Mouse (Mus musculus) embryonic facial prominence, embryonic 15.5 days (tissue): Measurements from ENCODE around the gene Slc30a5. TPM values are rescaled to one million over a fixed set of nuclear protein-coding genes. Genes with fewer than 3 reads are reported as not detected.

Source experiments
- ATAC-seq: fragments of 200-750 bp; cut with Nextera tagmentation; 2 replicates; pipeline ENCODE4 v1.8.0; 2017; ENCODE audit warnings: low read depth, moderate TSS enrichment; ENCODE audit not compliant: insufficient number of reproducible peaks, low FRiP score, low TSS enrichment
- H3K27ac ChIP-seq: fragments of 300-500 bp; sonication (generic); replicated peaks from 2 replicates; pipeline ENCODE4 v1.5.1; 2015; ENCODE audit warnings: mild to moderate bottlenecking, inconsistent platforms
- H3K27me3 ChIP-seq: fragments of 300-500 bp; sonication (generic); 2 replicates; pipeline ENCODE4 v1.6.1; 2015; ENCODE audit warnings: inconsistent platforms
- H3K36me3 ChIP-seq: fragments of 300-500 bp; sonication (generic); 2 replicates; pipeline ENCODE4 v1.6.1; 2015; ENCODE audit warnings: mild to moderate bottlenecking, inconsistent platforms
- H3K4me1 ChIP-seq: fragments of 300-500 bp; sonication (generic); 2 replicates; pipeline ENCODE4 v1.6.1; 2015; ENCODE audit warnings: inconsistent platforms
- H3K4me2 ChIP-seq: fragments of 300-500 bp; sonication (generic); replicated peaks from 2 replicates; pipeline ENCODE4 v1.6.1; 2015; ENCODE audit warnings: mild to moderate bottlenecking, inconsistent platforms
- H3K4me3 ChIP-seq: fragments of 300-500 bp; sonication (generic); replicated peaks from 2 replicates; pipeline ENCODE4 v1.5.1; 2015; ENCODE audit warnings: mild to moderate bottlenecking, inconsistent platforms
- H3K9ac ChIP-seq: fragments of 300-500 bp; sonication (generic); 2 replicates; pipeline ENCODE4 v1.6.1; 2015; ENCODE audit warnings: inconsistent platforms
- H3K9me3 ChIP-seq: fragments of 300-500 bp; sonication (generic); replicated peaks from 2 replicates; pipeline ENCODE4 v1.6.1; 2016; ENCODE audit warnings: inconsistent platforms
- WGBS: fragments of 180-500 bp; shearing (Covaris S2); methylation state at CpG from one replicate; pipeline ENCODE4 v1.1.7; 2015; 5-methylcytosine and 5-hydroxymethylcytosine counted together
- polyA plus RNA-seq: library from polyadenylated mRNA; unstranded; fragments of >200 nt; fragmentation: Nextera tagmentation; extraction: Ambion mirVana; gene quantifications from 2 replicates; pipeline ENCODE4 v1.2.1, GENCODE M21; 2015

Gene Slc30a5
- 57.2 and 60.0 TPM in 2 replicates for polyA plus RNA-seq

GRCm38 (mm10) chr13:100832741-100833639, at the start of gene Slc30a5:
Gene Slc30a5 (minus strand): TSS chr13:100833427.
- Histone ChIP-seq H3K36me3 (0 out of 2 replicates have a peak, but pooled peaks cover 4% of the 10 kb centered on the region), H3K9ac (peak within 1 kb of the TSS; percentile 95), H3K27me3 (no peaks in the 10 kb centered on the region), H3K9me3 (no peaks in the 10 kb centered on the region), H3K4me2 (peak within 1 kb of the TSS; percentile 66), H3K4me3 (peak within 1 kb of the TSS; percentile 100), H3K27ac (peak within 1 kb of the TSS; percentile 92), H3K4me1 (peaks cover 17% of the 10 kb centered on the region)
- WGBS, result under 1% methylated on average over 88 of the region's 94 CpGs
- ATAC-seq, result peak; percentile 97

GRCm38 (mm10) chr13:100881944-100882343, 48.7 kb upstream of the Slc30a5 start:
- Histone ChIP-seq H3K36me3 (no peaks in the 10 kb centered on the region), H3K9me3 (no peaks in the 10 kb centered on the region), H3K27ac (no peak overlapping the region), H3K9ac (no peak overlapping the region), H3K27me3 (no peaks in the 10 kb centered on the region), H3K4me1 (no peaks in the 10 kb centered on the region), H3K4me3 (no peak overlapping the region), H3K4me2 (no peak overlapping the region)
- no peak for ATAC-seq
- 82% methylated on average over 2 of the region's 2 CpGs for WGBS

- Histone ChIP-seq H3K4me2 (no peak overlapping the region), H3K27me3 (no peaks in the 10 kb centered on the region), H3K36me3 (no peaks in the 10 kb centered on the region), H3K4me1 (no peaks in the 10 kb centered on the region), H3K27ac (no peak overlapping the region), H3K9me3 (no peaks in the 10 kb centered on the region), H3K9ac (no peak overlapping the region), H3K4me3 (no peak overlapping the region)
- no peak for ATAC-seq
- WGBS, result 78% methylated on average over 3 of the region's 3 CpGs
Measured at GRCm38 (mm10) chr13:100879806-100880205, 46.6 kb upstream of the Slc30a5 start.

- no peaks in the 10 kb centered on the region for H3K27me3 ChIP-seq
- WGBS, result 59% methylated on average over 3 of the region's 3 CpGs
Measured at GRCm38 (mm10) chr13:100879326-100879725, 46.1 kb upstream of the Slc30a5 start.

GRCm38 (mm10) chr13:100878264-100878663, 45.0 kb upstream of the Slc30a5 start:
- Histone ChIP-seq H3K27ac (no peak overlapping the region), H3K9ac (no peak overlapping the region), H3K36me3 (no peaks in the 10 kb centered on the region), H3K4me3 (no peak overlapping the region), H3K9me3 (no peaks in the 10 kb centered on the region), H3K27me3 (no peaks in the 10 kb centered on the region), H3K4me2 (no peak overlapping the region), H3K4me1 (no peaks in the 10 kb centered on the region)
- ATAC-seq, result no peak
- WGBS, result 83% methylated on average over 3 of the region's 3 CpGs

More at GRCm38 (mm10) chr13:100879326-100879725, 46.1 kb upstream of the Slc30a5 start:
- Histone ChIP-seq H3K9ac (no peak overlapping the region), H3K4me3 (no peak overlapping the region), H3K4me2 (no peak overlapping the region), H3K27ac (no peak overlapping the region), H3K9me3 (no peaks in the 10 kb centered on the region), H3K36me3 (no peaks in the 10 kb centered on the region), H3K4me1 (no peaks in the 10 kb centered on the region)
- no peak for ATAC-seq

- ATAC-seq, result no peak
- Histone ChIP-seq H3K9ac (no peak overlapping the region), H3K4me2 (no peak overlapping the region), H3K27ac (no peak overlapping the region), H3K36me3 (no peaks in the 10 kb centered on the region), H3K9me3 (no peaks in the 10 kb centered on the region), H3K27me3 (no peaks in the 10 kb centered on the region), H3K4me1 (no peaks in the 10 kb centered on the region), H3K4me3 (no peak overlapping the region)
- WGBS, result 91% methylated on average over 3 of the region's 3 CpGs
Measured at GRCm38 (mm10) chr13:100877703-100878102, 44.5 kb upstream of the Slc30a5 start.

GRCm38 (mm10) chr13:100875103-100875502, 41.9 kb upstream of the Slc30a5 start:
- Histone ChIP-seq H3K27me3 (no peaks in the 10 kb centered on the region), H3K4me1 (no peaks in the 10 kb centered on the region), H3K27ac (no peak overlapping the region), H3K9me3 (no peaks in the 10 kb centered on the region), H3K4me2 (no peak overlapping the region), H3K9ac (no peak overlapping the region), H3K36me3 (no peaks in the 10 kb centered on the region), H3K4me3 (no peak overlapping the region)
- ATAC-seq, result no peak
- 71% methylated on average over 4 of the region's 4 CpGs for WGBS

- Histone ChIP-seq H3K4me3 (no peak overlapping the region), H3K9ac (no peak overlapping the region), H3K9me3 (no peaks in the 10 kb centered on the region), H3K27me3 (no peaks in the 10 kb centered on the region), H3K36me3 (no peaks in the 10 kb centered on the region), H3K4me1 (no peaks in the 10 kb centered on the region), H3K27ac (no peak overlapping the region), H3K4me2 (no peak overlapping the region)
- WGBS, result 74% methylated on average over 3 of the region's 3 CpGs
- ATAC-seq, result no peak
Measured at GRCm38 (mm10) chr13:100874588-100874987, 41.4 kb upstream of the Slc30a5 start.

GRCm38 (mm10) chr13:100873530-100873929, 40.3 kb upstream of the Slc30a5 start:
- H3K4me1 ChIP-seq, result no peaks in the 10 kb centered on the region
- H3K36me3 ChIP-seq, result no peaks in the 10 kb centered on the region
- WGBS, result 80% methylated on average over 8 of the region's 8 CpGs
- H3K27me3 ChIP-seq, result no peaks in the 10 kb centered on the region
- no peak overlapping the region for H3K27ac ChIP-seq
- no peak overlapping the region for H3K4me3 ChIP-seq
- H3K9me3 ChIP-seq, result no peaks in the 10 kb centered on the region
- no peak for ATAC-seq
- H3K4me2 ChIP-seq, result no peak overlapping the region
- no peak overlapping the region for H3K9ac ChIP-seq

GRCm38 (mm10) chr13:100871445-100872171, 38.4 kb upstream of the Slc30a5 start:
- H3K4me2 ChIP-seq, result no peak overlapping the region
- WGBS, result 43% methylated on average over 11 of the region's 11 CpGs
- H3K9ac ChIP-seq, result no peak overlapping the region
- H3K36me3 ChIP-seq, result no peaks in the 10 kb centered on the region
- no peaks in the 10 kb centered on the region for H3K4me1 ChIP-seq
- no peaks in the 10 kb centered on the region for H3K9me3 ChIP-seq
- H3K27me3 ChIP-seq, result no peaks in the 10 kb centered on the region
- ATAC-seq, result no peak
- no peak overlapping the region for H3K27ac ChIP-seq
- H3K4me3 ChIP-seq, result no peak overlapping the region

- Histone ChIP-seq H3K9me3 (no peaks in the 10 kb centered on the region), H3K9ac (no peak overlapping the region), H3K4me3 (no peak overlapping the region), H3K27ac (no peak overlapping the region), H3K27me3 (no peaks in the 10 kb centered on the region), H3K4me1 (no peaks in the 10 kb centered on the region), H3K36me3 (no peaks in the 10 kb centered on the region), H3K4me2 (no peak overlapping the region)
- no peak for ATAC-seq
- 77% methylated on average over 4 of the region's 4 CpGs for WGBS
Measured at GRCm38 (mm10) chr13:100869813-100870212, 36.6 kb upstream of the Slc30a5 start.
